Mouse (Mus musculus) liver, postnatal 0 days (tissue): ENCODE measurements around the gene Tbc1d24. TPM values are rescaled to one million over a fixed set of nuclear protein-coding genes. Genes with fewer than 3 reads are reported as not detected.

ENCODE experiments used
- ATAC-seq: fragments of 200-750 bp; cut with Nextera tagmentation; 2 replicates; pipeline ENCODE4 v1.8.0; 2017; ENCODE audit warnings: mild to moderate bottlenecking, moderate library complexity
- DNase-seq: peaks from one replicate; pipeline ENCODE4 v3.0.0-alpha.2; 2016
- H3K27ac ChIP-seq: fragments of 300-500 bp; sonication (generic); 2 replicates; pipeline ENCODE4 v1.5.1; 2014; ENCODE audit warnings: antibody characterized with exemption, moderate library complexity, mild to moderate bottlenecking, low read depth
- H3K27me3 ChIP-seq: fragments of 300-500 bp; sonication (generic); 2 replicates; pipeline ENCODE4 v1.6.1; 2014; ENCODE audit warnings: low read length, control low read depth, mixed read lengths; ENCODE audit not compliant: insufficient read depth
- H3K36me3 ChIP-seq: fragments of 300-500 bp; sonication (generic); replicated peaks from 2 replicates; pipeline ENCODE4 v1.6.1; 2014; ENCODE audit warnings: mild to moderate bottlenecking, control low read depth, low read length, moderate library complexity, mixed read lengths; ENCODE audit not compliant: insufficient read depth
- H3K4me1 ChIP-seq: fragments of 300-500 bp; sonication (generic); 2 replicates; pipeline ENCODE4 v1.6.1; 2014; ENCODE audit warnings: antibody characterized with exemption, mild to moderate bottlenecking, control low read depth; ENCODE audit not compliant: insufficient read depth
- H3K4me2 ChIP-seq: fragments of 300-500 bp; sonication (generic); 2 replicates; pipeline ENCODE4 v1.6.1; 2014; ENCODE audit warnings: low read depth, mild to moderate bottlenecking, low read length, moderate library complexity, mixed read lengths
- H3K4me3 ChIP-seq: fragments of 300-500 bp; sonication (generic); 2 replicates; pipeline ENCODE4 v1.5.1; 2014; ENCODE audit warnings: low read depth, low read length
- H3K9ac ChIP-seq: fragments of 300-500 bp; sonication (generic); replicated peaks from 2 replicates; pipeline ENCODE4 v1.6.1; 2014; ENCODE audit warnings: mild to moderate bottlenecking, moderate library complexity
- H3K9me3 ChIP-seq: fragments of 300-500 bp; sonication (generic); 2 replicates; pipeline ENCODE4 v1.6.1; 2016; ENCODE audit warnings: mild to moderate bottlenecking, control low read depth, low read length, mixed read lengths
- CTCF ChIP-seq: sonication (generic); IDR thresholded peaks from 2 replicates; pipeline ENCODE4 v1.5.1; 2016; ENCODE audit warnings: antibody characterized with exemption, low read depth
- EP300 ChIP-seq: IDR thresholded peaks from 2 replicates; pipeline ENCODE4 v1.6.1; 2016; ENCODE audit warnings: antibody characterized with exemption, low read depth, mild to moderate bottlenecking
- WGBS: fragments of 180-500 bp; shearing (Covaris S2); extraction: QIAGEN DNeasy Blood & Tissue Kit; methylation state at CpG from one replicate; pipeline ENCODE4 v1.1.7; 2014; ENCODE audit not compliant: insufficient replicate concordance; 5-methylcytosine and 5-hydroxymethylcytosine counted together
- polyA plus RNA-seq: library from polyadenylated mRNA; unstranded; fragments of >200 nt; fragmentation: Nextera tagmentation; extraction: Ambion mirVana; gene quantifications from 2 replicates; pipeline ENCODE4 v1.2.1, GENCODE M21; 2015

Gene Tbc1d24
- polyA plus RNA-seq, 1 experiment from 2014 or later, result 4.2 TPM

DNA sequence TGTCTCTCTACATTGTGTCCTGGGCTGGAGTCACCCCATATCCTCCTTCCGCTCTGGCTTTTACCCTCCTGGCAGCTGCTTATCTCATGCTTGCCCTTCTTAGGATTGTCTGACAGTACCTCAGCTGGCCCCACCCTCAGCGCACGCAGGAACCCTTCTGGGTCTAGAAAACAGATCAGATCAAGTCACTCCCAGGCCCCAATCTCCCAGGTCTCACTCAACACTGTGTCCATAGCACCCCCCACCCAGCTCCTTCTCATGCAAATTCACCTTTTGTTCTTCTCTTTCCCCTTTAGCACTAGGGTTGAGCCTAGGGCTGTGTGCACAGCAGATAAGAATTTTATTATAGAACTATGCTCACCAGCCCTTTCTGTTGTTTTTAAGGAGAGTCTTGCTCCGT, 2.3 kb downstream of the Tbc1d24 start:
- H3K9ac ChIP-seq, result peak overlapping the region; percentile 89
- DNase-seq (peak; percentile 76), ATAC-seq (peak; percentile 64)
- no peaks in the 10 kb centered on the region for H3K9me3 ChIP-seq
- H3K27ac ChIP-seq, result peak overlapping the region; percentile 94
- TF ChIP-seq CTCF, result no peak
- peak; percentile 60; the same call in 1 of the 2 replicates for TF ChIP-seq EP300
- peaks cover 15% of the 10 kb centered on the region for H3K27me3 ChIP-seq
- H3K4me2 ChIP-seq, result peak overlapping the region; percentile 99
- WGBS, result 43% methylated on average over 4 of the region's 4 CpGs
- peaks cover 93% of the 10 kb centered on the region for H3K4me1 ChIP-seq
- peak overlapping the region; percentile 86; the same call in 1 of the 2 replicates for H3K4me3 ChIP-seq
- peaks cover 10% of the 10 kb centered on the region for H3K36me3 ChIP-seq

DNA sequence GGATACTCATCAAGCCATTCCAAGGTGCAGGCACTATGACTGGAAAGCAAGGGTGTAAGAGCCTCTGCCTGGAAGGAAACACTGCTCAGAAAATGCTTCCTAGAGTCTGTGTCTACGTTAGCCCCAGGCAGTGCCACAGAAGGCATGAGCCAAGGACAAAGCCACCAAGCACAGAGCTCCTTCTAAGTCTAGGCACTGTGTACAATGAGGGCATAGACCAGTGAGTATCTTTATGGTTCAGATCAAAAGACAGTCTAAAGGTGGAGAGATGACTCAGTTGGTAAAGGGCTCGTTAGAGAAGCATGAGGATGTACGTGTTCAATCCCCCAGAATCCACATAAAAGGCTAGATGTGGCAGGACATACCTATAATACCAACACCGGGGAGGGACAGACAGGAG, 4.3 kb downstream of the Tbc1d24 start:
- no peak for TF ChIP-seq EP300
- no peak for TF ChIP-seq CTCF
- no peaks in the 10 kb centered on the region for H3K9me3 ChIP-seq
- H3K4me1 ChIP-seq, result peaks cover 90% of the 10 kb centered on the region
- ATAC-seq, result no peak
- H3K9ac ChIP-seq, result no peak overlapping the region
- H3K36me3 ChIP-seq, result peaks cover 17% of the 10 kb centered on the region
- H3K27ac ChIP-seq, result no peak overlapping the region
- WGBS, result 76% methylated on average over 4 of the region's 4 CpGs
- no peak overlapping the region for H3K4me2 ChIP-seq
- no peak for DNase-seq
- no peak overlapping the region for H3K4me3 ChIP-seq
- no peaks in the 10 kb centered on the region for H3K27me3 ChIP-seq

DNA sequence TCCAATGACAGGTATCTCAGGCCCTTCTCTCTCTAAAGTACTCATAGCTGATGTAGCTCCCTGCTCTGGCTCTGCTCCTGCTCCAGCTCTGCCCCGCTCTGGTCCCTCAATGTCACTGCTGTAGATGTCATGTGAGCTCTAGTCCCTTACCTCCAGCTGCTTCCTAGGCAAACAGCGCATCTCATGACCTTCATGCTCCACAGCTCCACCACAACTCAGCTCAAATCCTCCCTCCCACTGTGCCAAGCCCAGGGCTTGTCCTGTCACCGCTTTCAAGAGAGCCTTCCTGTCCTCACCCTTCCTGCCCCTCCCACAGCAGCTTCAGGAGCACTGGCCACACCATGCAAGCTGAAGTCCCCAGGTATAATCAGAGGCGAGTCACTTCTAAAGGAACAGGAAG, 5.6 kb downstream of the Tbc1d24 start:
- TF ChIP-seq EP300 (no peak), CTCF (no peak)
- WGBS, result 56% methylated on average over 4 of the region's 4 CpGs
- no peak overlapping the region for H3K4me3 ChIP-seq
- H3K4me2 ChIP-seq, result peak overlapping the region; percentile 57
- no peaks in the 10 kb centered on the region for H3K9me3 ChIP-seq
- DNase-seq (no peak), ATAC-seq (no peak)
- peak overlapping the region; percentile 9; the same call in 1 of the 2 replicates for H3K9ac ChIP-seq
- H3K27ac ChIP-seq, result peak overlapping the region; percentile 37
- peaks cover 17% of the 10 kb centered on the region for H3K36me3 ChIP-seq
- H3K27me3 ChIP-seq, result no peaks in the 10 kb centered on the region
- peaks cover 85% of the 10 kb centered on the region for H3K4me1 ChIP-seq

DNA sequence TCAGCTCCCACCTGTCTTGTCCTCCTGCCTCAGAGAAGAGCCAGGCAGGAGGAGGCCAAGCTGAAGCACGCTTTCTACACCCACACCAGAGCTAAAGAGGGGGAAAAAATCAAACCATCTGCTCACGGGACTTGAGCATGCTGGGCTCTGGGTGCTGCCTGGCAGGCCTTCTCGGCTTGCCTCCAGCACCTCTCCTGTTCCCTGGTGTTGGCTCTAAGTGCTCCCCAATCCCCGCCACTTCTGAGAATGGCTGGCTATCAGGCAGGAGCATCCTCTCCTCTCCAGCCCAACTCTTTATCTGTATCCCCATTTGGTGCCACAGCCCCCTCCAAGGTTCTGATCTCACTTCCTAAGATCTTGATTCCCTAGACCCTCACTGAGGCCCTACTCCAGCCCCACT, 6.1 kb downstream of the Tbc1d24 start:
- TF ChIP-seq EP300, result peak; percentile 55; the same call in 1 of the 2 replicates
- TF ChIP-seq CTCF, result no peak
- no peak; the same call in 1 of the 2 replicates for ATAC-seq
- no peak overlapping the region for H3K4me3 ChIP-seq
- H3K27ac ChIP-seq, result peak overlapping the region; percentile 37
- no peaks in the 10 kb centered on the region for H3K9me3 ChIP-seq
- WGBS, result 57% methylated on average over 4 of the region's 4 CpGs
- H3K4me2 ChIP-seq, result peak overlapping the region; percentile 57
- H3K4me1 ChIP-seq, result peaks cover 84% of the 10 kb centered on the region
- peaks cover 19% of the 10 kb centered on the region for H3K36me3 ChIP-seq
- no peaks in the 10 kb centered on the region for H3K27me3 ChIP-seq
- DNase-seq, result no peak
- peak overlapping the region; percentile 34; the same call in 1 of the 2 replicates for H3K9ac ChIP-seq

DNA sequence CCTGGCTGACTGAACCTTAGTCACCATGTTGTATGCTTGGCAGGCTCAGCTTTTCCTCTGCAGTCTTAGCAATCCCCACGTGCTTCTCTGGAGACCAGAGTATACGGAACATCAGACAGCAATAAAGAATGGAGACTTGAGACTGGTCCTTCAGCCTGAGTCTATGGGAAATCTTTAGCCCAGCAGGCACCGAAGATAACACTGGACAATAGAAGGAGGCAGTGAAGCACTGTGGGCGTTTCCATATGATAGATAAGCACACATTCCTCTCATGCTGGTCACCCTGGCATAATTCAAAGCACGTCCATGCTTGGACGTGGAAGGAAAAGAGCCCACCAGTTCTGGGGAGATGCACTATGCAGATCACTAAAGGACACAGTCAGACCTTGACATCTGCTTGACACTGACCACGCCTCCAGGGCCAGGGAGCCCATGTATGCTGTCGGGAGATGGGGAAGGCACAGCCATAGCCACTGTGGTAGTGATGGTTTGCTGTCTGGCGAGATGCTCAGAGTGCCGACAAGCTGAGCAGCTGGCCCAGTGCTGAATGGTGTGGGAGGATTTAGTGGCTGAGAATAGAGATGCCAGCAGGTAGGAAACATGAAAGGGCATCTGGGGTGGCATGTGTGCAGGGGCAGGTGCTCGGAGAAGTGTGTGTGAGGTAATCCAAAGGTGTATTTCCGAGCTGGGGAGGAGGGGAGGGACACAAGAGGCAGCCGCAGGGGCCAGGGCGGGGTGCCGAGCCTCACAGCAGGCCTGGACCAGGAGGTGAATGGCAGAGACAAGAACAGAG, 8.1 kb downstream of the Tbc1d24 start:
- Histone ChIP-seq H3K4me2 (0 out of 2 replicates have a peak overlapping the region, but pooled peaks have one; percentile 11), H3K27ac (no peak overlapping the region), H3K27me3 (no peaks in the 10 kb centered on the region), H3K9me3 (no peaks in the 10 kb centered on the region), H3K4me1 (peaks cover 82% of the 10 kb centered on the region), H3K36me3 (peaks cover 25% of the 10 kb centered on the region), H3K4me3 (no peak overlapping the region), H3K9ac (no peak overlapping the region)
- DNase-seq, result no peak
- 60% methylated on average over 15 of the region's 15 CpGs for WGBS
- peak; percentile 47 for ATAC-seq
- no peak for TF ChIP-seq EP300

DNA sequence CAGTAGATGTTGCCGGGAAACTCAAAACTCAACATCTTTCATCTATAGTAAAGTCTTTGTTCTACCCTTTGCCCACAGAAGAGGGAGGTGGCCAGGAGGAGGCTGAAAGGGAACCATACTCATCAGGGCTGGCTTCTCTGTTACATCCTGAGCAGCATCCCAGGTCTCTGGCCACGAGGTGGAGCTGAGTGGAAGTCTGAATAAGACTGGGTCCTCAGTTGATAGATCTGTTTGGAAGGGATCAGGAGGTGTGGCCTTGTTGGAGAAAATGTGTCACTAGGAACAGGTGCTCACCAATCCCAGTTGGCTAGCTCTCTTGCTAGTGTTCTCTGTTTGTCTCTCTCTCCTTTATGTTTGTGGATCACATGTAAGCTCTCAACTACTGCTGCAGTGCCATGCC, 10.0 kb downstream of the Tbc1d24 start:
- H3K9me3 ChIP-seq, result no peaks in the 10 kb centered on the region
- TF ChIP-seq CTCF (peak; percentile 29), EP300 (no peak)
- H3K4me3 ChIP-seq, result no peak overlapping the region
- no peak overlapping the region for H3K9ac ChIP-seq
- H3K4me1 ChIP-seq, result peaks cover 71% of the 10 kb centered on the region
- H3K27me3 ChIP-seq, result no peaks in the 10 kb centered on the region
- no peak overlapping the region for H3K27ac ChIP-seq
- 59% methylated on average over 2 of the region's 2 CpGs for WGBS
- H3K36me3 ChIP-seq, result peaks cover 21% of the 10 kb centered on the region
- H3K4me2 ChIP-seq, result no peak overlapping the region
- no peak for ATAC-seq
- DNase-seq, result no peak
